Mouse (Mus musculus) c-Kit-positive CD71-negative TER-119-negative erythroid progenitor cells, embryonic 14.5 days (primary cell): ENCODE data around the gene Tcf21.

Source experiments
- DNase-seq: peaks from one replicate; pipeline ENCODE4 v3.0.0-alpha.2; 2013; ENCODE audit warnings: low read depth

The Tcf21 gene

DNA sequence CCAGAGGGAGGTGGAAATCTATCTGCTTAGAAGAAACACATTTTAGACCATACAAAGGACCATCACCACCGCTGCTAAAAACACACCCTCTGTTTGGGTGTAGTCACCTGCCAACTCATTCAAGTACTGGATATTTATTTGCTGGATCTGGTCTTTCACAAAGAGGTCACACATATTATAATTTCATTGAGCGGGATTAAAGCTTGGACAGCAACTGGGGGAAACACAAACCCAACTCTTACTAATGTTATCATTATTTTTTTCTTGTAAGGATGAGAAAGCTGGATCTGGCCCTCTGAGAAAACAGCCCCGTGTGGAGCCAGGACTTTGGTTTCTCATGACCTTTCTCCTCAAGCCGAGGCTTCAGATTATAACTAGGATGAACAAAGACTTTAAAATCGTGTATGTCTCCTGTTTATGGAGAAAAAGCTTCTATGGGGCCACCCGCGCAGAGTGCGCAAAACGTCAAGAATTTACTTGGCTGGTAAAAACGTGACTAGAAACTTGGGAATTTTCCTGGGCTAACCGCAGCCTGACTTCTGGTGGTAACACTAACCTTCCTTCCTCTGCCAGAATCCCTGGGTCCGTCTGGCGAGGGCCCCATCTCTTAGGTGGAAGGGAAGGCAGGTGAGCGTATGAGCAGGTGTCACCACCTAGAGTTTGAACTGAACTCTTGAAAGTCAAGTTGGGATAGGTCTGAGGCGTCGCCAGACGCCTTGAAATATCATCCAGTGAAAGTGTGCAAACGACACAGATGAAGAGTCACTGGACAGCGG is 4.3 kb downstream of the Tcf21 start:
- DNase-seq = no peak

DNA sequence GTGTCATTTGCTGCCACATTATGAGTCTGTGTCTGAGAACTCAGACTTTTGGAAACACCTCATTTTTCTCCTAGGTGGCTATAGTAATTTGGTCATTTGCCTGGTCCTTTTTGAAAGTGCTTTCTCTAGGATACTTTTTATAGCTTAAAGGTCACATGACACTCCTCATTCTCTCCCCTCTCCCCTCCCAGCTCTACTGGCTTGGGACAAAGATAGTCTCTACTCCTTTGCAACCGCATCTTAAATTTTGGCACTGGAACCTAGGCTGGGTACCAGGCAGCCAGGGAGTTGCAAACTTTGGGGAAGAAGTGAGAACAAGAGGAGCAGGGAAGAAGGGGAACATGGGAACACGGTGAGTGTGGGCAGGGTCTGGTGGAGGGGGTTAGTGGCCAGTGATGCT is 5.2 kb downstream of the Tcf21 start:
- DNase-seq = no peak

DNA sequence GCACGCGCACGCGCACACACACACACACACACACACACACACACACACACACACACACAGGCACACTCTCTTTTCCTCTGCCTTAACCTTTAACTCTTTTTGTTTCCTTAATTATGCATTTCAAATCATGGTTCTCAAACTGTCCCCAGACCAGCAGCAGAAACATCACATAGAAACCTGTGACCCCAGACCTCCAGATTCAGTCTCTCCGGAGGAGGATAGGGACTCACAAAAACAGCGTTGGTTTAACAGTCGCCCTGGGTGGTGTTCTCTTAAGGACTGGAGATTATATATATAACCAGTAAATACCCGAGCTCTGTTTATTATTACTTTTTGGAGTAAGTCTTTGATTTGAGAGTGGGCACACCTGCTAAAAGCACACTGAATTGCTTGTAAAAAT is 5.7 kb downstream of the Tcf21 start:
- DNase-seq = no peak

DNA sequence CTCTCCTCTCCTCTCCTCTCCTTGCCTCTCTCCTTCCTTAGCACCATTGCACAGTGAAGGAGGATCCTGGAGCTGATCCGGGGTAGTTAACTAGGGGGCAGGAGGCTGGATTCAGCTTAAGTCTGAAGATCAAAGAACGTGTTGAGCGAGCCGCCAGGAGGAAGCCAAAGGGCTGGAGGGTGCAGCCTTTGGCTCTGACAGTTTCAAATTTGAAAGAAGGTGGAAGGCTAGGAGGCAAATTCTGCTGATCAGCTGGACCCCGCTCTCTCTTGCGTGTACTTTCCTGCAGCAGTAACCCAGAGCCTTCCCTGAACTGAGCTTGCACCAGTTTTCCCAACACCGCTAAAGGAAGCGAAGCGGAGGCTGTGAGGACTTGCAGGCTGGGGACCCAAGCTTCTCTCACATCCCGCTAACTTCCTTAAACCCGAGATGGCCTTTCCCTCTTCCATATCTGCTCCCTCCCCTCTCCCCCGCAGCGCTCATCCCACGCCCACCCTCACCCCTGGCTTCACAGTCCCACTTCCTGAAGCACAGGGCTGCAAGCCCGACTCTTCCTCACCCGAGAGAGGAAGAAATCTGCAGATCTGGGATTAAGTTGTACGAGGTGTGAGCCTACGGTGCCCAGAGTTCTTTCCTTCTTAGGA is 6.5 kb downstream of the Tcf21 start:
- no peak for DNase-seq

DNA sequence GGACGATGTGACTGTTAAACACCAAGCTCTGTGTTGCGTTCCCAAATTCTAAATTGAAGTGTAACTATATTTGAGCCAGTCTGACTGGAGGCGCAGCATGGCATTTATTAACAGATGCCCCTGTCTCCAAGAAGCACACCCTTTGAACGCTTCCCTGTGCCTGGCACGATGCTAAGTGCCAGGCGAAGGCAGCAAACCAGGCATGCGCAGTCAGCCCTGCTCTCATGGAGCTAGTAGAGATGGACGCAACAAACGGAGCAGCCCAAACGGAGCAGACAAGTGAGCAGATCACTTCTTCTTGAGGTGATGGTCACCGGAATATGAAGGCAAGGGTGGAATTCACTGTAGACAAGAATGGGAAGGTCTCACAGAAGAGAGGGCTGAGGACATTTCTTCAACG is 8.1 kb downstream of the Tcf21 start:
- no peak for DNase-seq

- DNase-seq = no peak
Measured at GRCm38 (mm10) chr10:22782684-22783083, 37.3 kb downstream of the Tcf21 start.

- DNase-seq = no peak
Measured at GRCm38 (mm10) chr10:22781466-22781865, 38.5 kb downstream of the Tcf21 start.

GRCm38 (mm10) chr10:22777939-22778338 is 42.0 kb downstream of the Tcf21 start:
- no peak for DNase-seq

DNA sequence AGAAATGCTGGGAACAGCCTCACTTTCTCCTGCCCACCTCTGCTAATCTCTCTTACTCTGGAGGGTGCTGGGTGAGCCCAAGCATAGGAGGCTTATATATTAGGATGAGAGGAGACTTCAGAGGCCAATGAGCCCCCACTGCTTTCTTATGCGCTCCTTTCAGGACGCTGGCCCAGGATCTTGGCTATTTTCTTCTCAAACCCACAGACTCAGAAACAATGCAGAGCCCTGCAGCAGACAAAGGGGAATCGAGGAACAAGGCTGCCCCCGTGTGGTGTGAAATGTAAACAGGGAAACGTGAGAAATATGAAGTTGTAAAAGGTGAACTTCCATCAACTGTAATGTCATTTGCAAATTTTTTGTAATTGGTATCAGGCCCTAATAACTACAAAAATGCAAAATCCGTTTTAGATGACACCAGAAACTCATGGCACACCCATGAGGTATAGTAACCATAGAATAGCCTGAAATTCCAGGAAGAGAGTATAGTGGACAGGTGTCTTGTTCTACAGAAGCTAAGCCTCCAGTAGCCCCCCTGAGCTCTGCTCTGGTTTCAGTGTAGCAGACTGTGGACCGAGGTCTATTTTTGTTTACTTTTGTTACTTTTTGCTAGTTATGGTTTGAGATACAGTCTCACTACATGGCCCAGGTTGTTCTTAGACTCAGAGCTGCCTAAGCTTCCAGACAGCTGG is 43.8 kb downstream of the Tcf21 start:
- DNase-seq = peak; percentile 25

- no peak for DNase-seq
Measured at GRCm38 (mm10) chr10:22775456-22775855, 44.5 kb downstream of the Tcf21 start.

DNA sequence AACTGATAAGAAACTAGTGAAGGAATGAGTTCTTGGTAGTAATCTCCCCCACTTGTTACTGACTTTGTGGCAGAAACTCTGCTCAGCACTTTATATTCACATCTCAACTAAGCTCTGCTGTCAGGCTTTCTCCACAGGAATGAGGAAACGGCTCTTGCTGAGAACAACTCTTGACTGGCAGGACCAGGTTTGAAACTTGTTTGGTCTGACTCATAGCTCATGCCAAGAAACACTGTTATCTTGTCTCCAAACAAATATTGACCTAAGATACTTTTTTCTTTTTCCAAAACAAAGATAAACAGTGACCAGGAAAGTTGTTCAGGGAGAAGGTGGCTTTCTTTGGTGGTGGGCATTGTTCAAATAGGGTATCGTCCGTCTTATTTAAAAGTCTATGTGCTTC is 45.3 kb downstream of the Tcf21 start:
- DNase-seq = no peak
